Mouse (Mus musculus) liver, postnatal 0 days (tissue): ENCODE results near the gene Slit2.

ENCODE experiments used
- CTCF ChIP-seq: sonication (generic); IDR thresholded peaks from 2 replicates; pipeline ENCODE4 v1.5.1; 2016; ENCODE audit warnings: antibody characterized with exemption, low read depth
- EP300 ChIP-seq: IDR thresholded peaks from 2 replicates; pipeline ENCODE4 v1.6.1; 2016; ENCODE audit warnings: antibody characterized with exemption, low read depth, mild to moderate bottlenecking

- TF ChIP-seq CTCF = no peak
- TF ChIP-seq EP300 = no peak
Measured at GRCm38 (mm10) chr5:48215248-48215647, 232.3 kb downstream of the Slit2 start.
